Mouse (Mus musculus) testis, adult 2 months (tissue): ENCODE data around the gene Immp2l.

Experiments
- CTCF ChIP-seq: fragments of 200-500 bp; IDR thresholded peaks from 2 replicates; pipeline ENCODE4 v1.5.1; 2012; ENCODE audit warnings: low read depth, mild to moderate bottlenecking, inconsistent platforms, low read length, moderate library complexity; ENCODE audit not compliant: control insufficient read depth, insufficient read depth, insufficient replicate concordance
- POLR2A ChIP-seq: fragments of 200-500 bp; IDR thresholded peaks from 2 replicates; pipeline ENCODE4 v1.6.1; 2012; ENCODE audit warnings: low read depth, mild to moderate bottlenecking, inconsistent platforms, low read length, moderate library complexity; ENCODE audit not compliant: control insufficient read depth

DNA sequence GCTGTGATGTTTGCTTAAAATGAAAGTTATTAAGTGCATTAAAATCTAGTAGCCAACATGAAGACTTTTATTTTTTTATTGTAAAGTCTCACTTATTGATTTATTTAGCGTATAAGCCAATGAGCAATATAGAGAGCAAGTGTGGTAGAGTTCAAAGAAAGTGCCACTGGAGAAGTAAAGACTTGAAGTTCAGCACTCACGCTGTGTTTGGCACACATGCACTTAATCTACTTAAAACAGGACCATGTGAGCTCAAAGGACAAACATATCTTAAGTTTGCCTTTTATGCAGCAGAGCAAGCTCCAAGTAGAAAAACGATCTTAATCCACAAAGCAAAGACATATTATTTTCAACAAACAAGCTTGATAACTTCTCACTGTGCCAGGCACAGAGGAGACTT lies 533.9 kb downstream of the Immp2l start:
- TF ChIP-seq POLR2A (no peak), CTCF (no peak)
